Mouse (Mus musculus): ENCODE measurements around the gene Usp7. TPM values are rescaled to one million over a fixed set of nuclear protein-coding genes. Genes with fewer than 3 reads are reported as not detected.
"Not testable (repeated sequence)": the region's sequence is repeated elsewhere in the genome, so short reads cannot be mapped to it uniquely, and the experiment has no call there.

Usp7 gene
- polyA plus RNA-seq, 1 experiment from 2014 or later: 16.5 TPM

GRCm38 (mm10) chr16:8736757-8737156 lies 55.4 kb downstream of the Usp7 start:
- H3K9me3 ChIP-seq (ENCODE audit: low read length): no peaks in the 10 kb centered on the region
- no peak overlapping the region for H3K27ac ChIP-seq (ENCODE audit: low read length)
- no peaks in the 10 kb centered on the region for H3K27me3 ChIP-seq (replicated peaks; ENCODE audit: insufficient read depth, low read length)
- peak overlapping the region; percentile 90; the same call in 1 of the 2 replicates for H3K9ac ChIP-seq (replicated peaks; ENCODE audit: low read depth)
- no peak for TF ChIP-seq CTCF (IDR thresholded peaks at IDR 0.05)
- TF ChIP-seq EP300 (IDR thresholded peaks at IDR 0.05): no peak
- H3K36me3 ChIP-seq (ENCODE audit: insufficient read depth, low read length): no peaks in the 10 kb centered on the region
- no peak for ATAC-seq
- H3K4me2 ChIP-seq (replicated peaks; ENCODE audit: low read depth, low read length): peak overlapping the region; percentile 99
- H3K4me1 ChIP-seq (ENCODE audit: insufficient read depth, low read depth, low read length): peaks cover 18% of the 10 kb centered on the region; the same call in 1 of the 2 replicates
- H3K4me3 ChIP-seq (ENCODE audit: low read depth, low read length): peak overlapping the region; percentile 93
- WGBS: 2% methylated on average over 7 of the region's 7 CpGs
- DNase-seq (ENCODE audit: low spot score): no peak

- Histone ChIP-seq H3K9me3 (ENCODE audit: low read length) (no peaks in the 10 kb centered on the region), H3K4me1 (ENCODE audit: insufficient read depth, low read depth, low read length) (peaks cover 18% of the 10 kb centered on the region; the same call in 1 of the 2 replicates), H3K27ac (ENCODE audit: low read length) (no peak overlapping the region), H3K9ac (replicated peaks; ENCODE audit: low read depth) (peak overlapping the region; percentile 1; the same call in 1 of the 2 replicates), H3K4me2 (replicated peaks; ENCODE audit: low read depth, low read length) (peak overlapping the region; percentile 99), H3K4me3 (ENCODE audit: low read depth, low read length) (peak overlapping the region; percentile 93; the same call in 1 of the 2 replicates), H3K36me3 (ENCODE audit: insufficient read depth, low read length) (no peaks in the 10 kb centered on the region), H3K27me3 (replicated peaks; ENCODE audit: insufficient read depth, low read length) (no peaks in the 10 kb centered on the region)
- 0 out of 2 replicates have a peak, but pooled peaks have one; percentile 3 for ATAC-seq
- TF ChIP-seq CTCF (IDR thresholded peaks at IDR 0.05): peak; percentile 37
- no peak for TF ChIP-seq EP300 (IDR thresholded peaks at IDR 0.05)
- WGBS: 8% methylated on average over 8 of the region's 8 CpGs
- peak; percentile 60 for DNase-seq (ENCODE audit: low spot score)
Measured at GRCm38 (mm10) chr16:8736032-8736431, 56.1 kb downstream of the Usp7 start.

GRCm38 (mm10) chr16:8734693-8735092 lies 57.4 kb downstream of the Usp7 start:
- ATAC-seq: no peak
- Histone ChIP-seq H3K36me3 (ENCODE audit: insufficient read depth, low read length) (no peaks in the 10 kb centered on the region), H3K27me3 (replicated peaks; ENCODE audit: insufficient read depth, low read length) (no peaks in the 10 kb centered on the region), H3K4me1 (ENCODE audit: insufficient read depth, low read depth, low read length) (peaks cover 18% of the 10 kb centered on the region; the same call in 1 of the 2 replicates), H3K4me2 (replicated peaks; ENCODE audit: low read depth, low read length) (no peak overlapping the region), H3K9ac (replicated peaks; ENCODE audit: low read depth) (no peak overlapping the region; the same call in 1 of the 2 replicates), H3K9me3 (ENCODE audit: low read length) (no peaks in the 10 kb centered on the region), H3K27ac (ENCODE audit: low read length) (no peak overlapping the region), H3K4me3 (ENCODE audit: low read depth, low read length) (no peak overlapping the region)
- TF ChIP-seq CTCF (IDR thresholded peaks at IDR 0.05) (no peak), EP300 (IDR thresholded peaks at IDR 0.05) (no peak)
- DNase-seq (ENCODE audit: low spot score): no peak
- 78% methylated on average over 4 of the region's 4 CpGs for WGBS

GRCm38 (mm10) chr16:8733624-8734023 lies 58.5 kb downstream of the Usp7 start:
- DNase-seq (ENCODE audit: low spot score) (no peak), ATAC-seq (no peak)
- H3K27ac ChIP-seq (ENCODE audit: low read length): no peak overlapping the region
- H3K4me3 ChIP-seq (ENCODE audit: low read depth, low read length): no peak overlapping the region
- no peak overlapping the region for H3K9ac ChIP-seq (replicated peaks; ENCODE audit: low read depth)
- no peak overlapping the region for H3K4me2 ChIP-seq (replicated peaks; ENCODE audit: low read depth, low read length)
- H3K27me3 ChIP-seq (replicated peaks; ENCODE audit: insufficient read depth, low read length): no peaks in the 10 kb centered on the region
- 91% methylated on average over 4 of the region's 4 CpGs for WGBS
- no peaks in the 10 kb centered on the region for H3K9me3 ChIP-seq (ENCODE audit: low read length)
- TF ChIP-seq EP300 (IDR thresholded peaks at IDR 0.05) (no peak), CTCF (IDR thresholded peaks at IDR 0.05) (no peak)
- H3K36me3 ChIP-seq (ENCODE audit: insufficient read depth, low read length): no peaks in the 10 kb centered on the region
- H3K4me1 ChIP-seq (ENCODE audit: insufficient read depth, low read depth, low read length): peaks cover 18% of the 10 kb centered on the region; the same call in 1 of the 2 replicates

- H3K9ac ChIP-seq (replicated peaks; ENCODE audit: low read depth); H3K4me2 ChIP-seq (replicated peaks; ENCODE audit: low read depth, low read length); DNase-seq (ENCODE audit: low spot score); H3K4me3 ChIP-seq (ENCODE audit: low read depth, low read length); H3K27ac ChIP-seq (ENCODE audit: low read length); H3K27me3 ChIP-seq (replicated peaks; ENCODE audit: insufficient read depth, low read length); ATAC-seq; H3K36me3 ChIP-seq (ENCODE audit: insufficient read depth, low read length); H3K9me3 ChIP-seq (ENCODE audit: low read length): not testable (repeated sequence)
- peaks cover 18% of the 10 kb centered on the region; the same call in 1 of the 2 replicates for H3K4me1 ChIP-seq (ENCODE audit: insufficient read depth, low read depth, low read length)
- WGBS: 83% methylated on average over 3 of the region's 4 CpGs
Measured at GRCm38 (mm10) chr16:8732450-8732849, 59.7 kb downstream of the Usp7 start.

- Histone ChIP-seq H3K36me3 (ENCODE audit: insufficient read depth, low read length) (no peaks in the 10 kb centered on the region), H3K4me1 (ENCODE audit: insufficient read depth, low read depth, low read length) (peaks cover 18% of the 10 kb centered on the region; the same call in 1 of the 2 replicates), H3K4me3 (ENCODE audit: low read depth, low read length) (no peak overlapping the region), H3K9ac (replicated peaks; ENCODE audit: low read depth) (no peak overlapping the region), H3K27ac (ENCODE audit: low read length) (no peak overlapping the region), H3K9me3 (ENCODE audit: low read length) (no peaks in the 10 kb centered on the region), H3K4me2 (replicated peaks; ENCODE audit: low read depth, low read length) (no peak overlapping the region), H3K27me3 (replicated peaks; ENCODE audit: insufficient read depth, low read length) (no peaks in the 10 kb centered on the region)
- DNase-seq (ENCODE audit: low spot score) (no peak), ATAC-seq (no peak)
- 56% methylated on average over 7 of the region's 7 CpGs for WGBS
- TF ChIP-seq EP300 (IDR thresholded peaks at IDR 0.05): no peak
- no peak for TF ChIP-seq CTCF (IDR thresholded peaks at IDR 0.05)
Measured at GRCm38 (mm10) chr16:8731630-8732029, 60.5 kb downstream of the Usp7 start.
